Mouse (Mus musculus) kidney, postnatal 36 days (tissue): ENCODE data around the gene Ube2d2b.

Experiments
- DNase-seq, 2 experiments: peaks; one replicate each; pipeline ENCODE4 v3.0.0; 2021 to 2022; ENCODE audit warnings: mixed read lengths in 2 of 2

Ube2d2b gene

GRCm38 (mm10) chr5:107829998-107830560 lies at the start of gene Ube2d2b:
Gene Ube2d2b (plus strand): TSS chr5:107830099.
- DNase-seq, result no peak

- no peak for DNase-seq
These were observed 47.5 kb upstream of the Ube2d2b start for GRCm38 (mm10) chr5:107782360-107782759.

- no peak for DNase-seq
These were observed 42.0 kb upstream of the Ube2d2b start for GRCm38 (mm10) chr5:107787682-107788443.

- peak in 1 of 2 experiments; percentile 45 for DNase-seq
These were observed 40.4 kb upstream of the Ube2d2b start for GRCm38 (mm10) chr5:107789492-107789891.

GRCm38 (mm10) chr5:107791966-107792365 lies 37.9 kb upstream of the Ube2d2b start:
- no peak for DNase-seq

- DNase-seq, result peak; percentile 41 to 61
These were observed 37.4 kb upstream of the Ube2d2b start for GRCm38 (mm10) chr5:107792516-107792915.

- peak; percentile 34 to 69 for DNase-seq
These were observed 36.6 kb upstream of the Ube2d2b start for GRCm38 (mm10) chr5:107793258-107793657.

- DNase-seq, result peak in 1 of 2 experiments; percentile 11
These were observed 36.0 kb upstream of the Ube2d2b start for GRCm38 (mm10) chr5:107793927-107794326.

GRCm38 (mm10) chr5:107798290-107798689 lies 31.6 kb upstream of the Ube2d2b start:
- DNase-seq, result no peak

- DNase-seq, result no peak
These were observed 28.7 kb upstream of the Ube2d2b start for GRCm38 (mm10) chr5:107801234-107801633.

- DNase-seq, result no peak
These were observed 27.3 kb upstream of the Ube2d2b start for GRCm38 (mm10) chr5:107802621-107803020.

- peak in 1 of 2 experiments; percentile 21 for DNase-seq
These were observed 22.4 kb upstream of the Ube2d2b start for GRCm38 (mm10) chr5:107807496-107807895.

GRCm38 (mm10) chr5:107814651-107815050 lies 15.2 kb upstream of the Ube2d2b start:
- DNase-seq, result no peak

GRCm38 (mm10) chr5:107822521-107822920 lies 7.4 kb upstream of the Ube2d2b start:
- DNase-seq, result no peak

- DNase-seq, result no peak
These were observed 1.5 kb downstream of the Ube2d2b start for GRCm38 (mm10) chr5:107831351-107831750.

GRCm38 (mm10) chr5:107834287-107834686 lies 4.4 kb downstream of the Ube2d2b start:
- DNase-seq, result no peak

GRCm38 (mm10) chr5:107838891-107839644 lies 9.2 kb downstream of the Ube2d2b start:
- peak in 1 of 2 experiments; percentile 25 for DNase-seq

GRCm38 (mm10) chr5:107840549-107841238 lies 10.8 kb downstream of the Ube2d2b start:
- DNase-seq, result no peak

- peak; percentile 73 to 76 for DNase-seq
These were observed 17.4 kb downstream of the Ube2d2b start for GRCm38 (mm10) chr5:107847349-107847748.

- DNase-seq, result no peak
These were observed 17.9 kb downstream of the Ube2d2b start for GRCm38 (mm10) chr5:107847817-107848216.

GRCm38 (mm10) chr5:107848964-107849363 lies 19.1 kb downstream of the Ube2d2b start:
- no peak for DNase-seq

- DNase-seq, result peak; percentile 51 to 62
These were observed 23.9 kb downstream of the Ube2d2b start for GRCm38 (mm10) chr5:107853807-107854206.

GRCm38 (mm10) chr5:107854556-107854955 lies 24.7 kb downstream of the Ube2d2b start:
- no peak for DNase-seq
